Mouse (Mus musculus): ENCODE measurements around the gene Zfp287.
"Not testable (repeated sequence)": the region's sequence is repeated elsewhere in the genome, so short reads cannot be mapped to it uniquely, and the experiment has no call there.

The Zfp287 gene

GRCm38 (mm10) chr11:62731311-62732021 is at the start of gene Zfp287:
TSS of gene Zfp287 (minus strand) at chr11:62731905.
- in situ Hi-C loops (cut with MboI, MseI): no loop called here

GRCm38 (mm10) chr11:62776510-62776909 is 44.8 kb upstream of the Zfp287 start:
- in situ Hi-C loops (cut with MboI, MseI): no loop called here

DNA sequence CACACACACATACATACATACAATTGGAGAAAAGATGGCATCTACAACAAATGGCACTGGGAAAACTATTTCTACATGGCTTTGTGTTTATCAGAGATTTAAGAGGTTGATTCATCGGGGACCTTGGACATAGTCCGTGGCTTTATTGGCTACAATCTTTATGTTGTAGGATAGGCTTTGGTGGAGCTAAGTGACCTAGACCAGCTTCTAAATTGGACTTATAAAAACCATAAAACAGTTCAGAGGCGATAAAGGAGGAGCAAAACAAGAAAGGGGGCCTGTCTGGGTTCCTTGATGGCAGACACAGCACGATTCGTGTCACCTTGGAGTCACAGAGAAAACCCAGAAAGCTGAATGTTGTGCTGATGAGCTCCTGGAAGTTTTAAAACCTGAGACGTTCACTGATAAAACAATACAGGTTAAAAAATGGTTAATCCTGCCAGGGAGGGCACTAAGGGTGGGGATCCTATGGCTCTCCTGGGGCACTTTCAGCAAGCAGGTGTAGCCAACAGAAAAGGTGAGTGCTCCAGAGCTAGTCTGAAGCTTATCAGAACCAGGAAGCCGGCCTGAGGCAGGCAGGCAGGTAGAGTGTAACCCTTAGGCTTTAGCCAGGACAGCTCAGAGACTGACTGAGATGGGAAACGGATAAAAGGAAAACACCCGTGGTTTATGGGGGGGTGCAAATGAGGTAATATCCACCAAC is 29.2 kb upstream of the Zfp287 start:
- in situ Hi-C loops (cut with MboI, MseI): no loop called here

- in situ Hi-C loops (cut with MboI, MseI): loop anchor here (5.0 to 10.0 kb wide), 3 partner anchors 64 to 376 kb away; partner anchors contain the start of genes Trim16 and Tvp23b
These were observed 26.8 kb upstream of the Zfp287 start for GRCm38 (mm10) chr11:62758491-62758890.

GRCm38 (mm10) chr11:62757906-62758305 is 26.2 kb upstream of the Zfp287 start:
- in situ Hi-C loops (cut with MboI, MseI): loop anchor here (5.0 to 10.0 kb wide), 3 partner anchors 64 to 377 kb away; partner anchors contain the start of genes Trim16 and Tvp23b

GRCm38 (mm10) chr11:62757143-62757507 is 25.4 kb upstream of the Zfp287 start:
- in situ Hi-C loops (cut with MboI, MseI): loop anchor here (5.0 to 10.0 kb wide), 3 partner anchors 65 to 378 kb away; partner anchors contain the start of genes Trim16 and Tvp23b

DNA sequence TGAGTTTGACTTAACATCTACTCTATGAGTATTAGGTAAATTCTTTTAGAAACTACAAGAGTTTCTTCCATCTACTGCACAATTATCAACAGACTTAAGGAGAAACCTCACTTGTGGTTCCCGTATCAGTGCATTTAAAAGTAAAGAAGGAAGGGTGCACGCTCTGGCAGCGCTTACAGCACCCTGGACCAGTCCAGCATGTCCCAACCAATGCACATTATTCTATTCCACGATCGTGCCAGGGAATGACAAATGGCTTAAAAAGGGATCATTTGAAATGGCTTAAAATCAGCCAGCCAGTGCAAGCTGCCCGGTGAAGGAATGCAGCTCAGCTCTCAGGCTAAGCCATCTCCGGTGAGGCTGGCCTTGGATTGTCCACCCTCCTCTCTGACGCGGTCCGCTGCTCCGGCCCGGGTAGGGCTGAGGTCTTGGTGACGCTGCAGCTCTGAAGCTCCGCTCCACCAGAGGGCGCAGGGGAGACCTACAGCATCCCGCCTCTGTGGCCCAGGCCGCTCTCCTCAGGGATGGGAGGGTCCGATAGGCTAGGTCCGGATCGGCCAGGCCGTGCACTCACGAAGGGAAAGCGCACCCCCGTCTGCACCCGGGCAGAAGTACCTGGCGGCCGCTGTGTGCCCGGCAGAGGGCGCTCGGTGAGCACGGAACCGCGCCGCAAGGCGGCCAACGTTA is 24.9 kb upstream of the Zfp287 start:
- in situ Hi-C loops (cut with MboI, MseI): loop anchor here (5.0 to 10.0 kb wide), 3 partner anchors 66 to 378 kb away; partner anchors contain the start of genes Trim16 and Tvp23b

DNA sequence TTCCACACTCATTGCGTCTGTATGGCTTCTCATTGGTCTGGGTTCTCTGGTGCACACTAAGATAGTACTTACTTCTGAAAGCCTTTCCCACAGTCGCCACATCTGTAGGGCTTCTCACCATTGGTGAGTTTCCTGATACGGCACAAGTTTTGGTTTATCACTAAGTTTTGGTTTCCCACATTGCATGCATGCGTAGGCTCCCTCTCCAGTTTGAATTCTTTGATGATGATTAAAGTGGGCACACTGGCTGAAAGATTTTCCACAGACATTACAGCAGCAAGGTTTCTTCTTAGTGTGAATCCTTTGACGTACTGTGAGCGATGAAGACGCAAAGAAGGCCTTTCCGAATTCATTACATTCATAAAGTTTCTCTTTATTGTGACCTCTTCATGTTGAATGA is 21.1 kb upstream of the Zfp287 start, which contains the start of gene Gm10428:
TSS of gene Gm10428 (plus strand) at position 321 of the 400 bp plus-strand sequence.
- in situ Hi-C loops (cut with MboI, MseI): loop anchor here (10.0 kb wide), 2 partner anchors 122 to 382 kb away; partner anchors contain the start of gene Tvp23b

DNA sequence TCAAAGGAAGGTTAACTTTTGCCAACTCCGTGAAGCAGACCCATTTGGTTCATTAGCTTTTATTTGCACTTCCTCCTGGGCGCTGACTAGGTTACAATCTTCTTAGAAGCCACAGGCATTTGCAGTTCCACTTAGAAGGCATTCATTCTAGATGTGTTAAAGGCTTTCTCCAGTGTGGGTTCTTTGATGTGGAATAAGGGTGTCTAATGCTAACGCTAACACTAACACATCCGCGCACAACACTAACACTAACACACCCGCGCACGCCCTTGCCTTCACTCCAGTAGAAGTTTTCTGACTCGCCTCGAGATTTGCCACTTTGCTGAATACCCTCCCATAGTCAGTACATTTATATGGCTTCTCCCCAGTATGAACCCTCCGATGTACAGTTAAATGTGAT is 20.5 kb upstream of the Zfp287 start:
- in situ Hi-C loops (cut with MboI, MseI): loop anchor here (10.0 kb wide), 2 partner anchors 123 to 383 kb away; partner anchors contain the start of gene Tvp23b

GRCm38 (mm10) chr11:62749445-62749844 is 17.7 kb upstream of the Zfp287 start:
- in situ Hi-C loops (cut with MboI, MseI): not testable (repeated sequence)

GRCm38 (mm10) chr11:62748062-62748461 is 16.4 kb upstream of the Zfp287 start:
- in situ Hi-C loops (cut with MboI, MseI): no loop called here

- in situ Hi-C loops (cut with MboI, MseI): no loop called here
These were observed 15.5 kb upstream of the Zfp287 start for GRCm38 (mm10) chr11:62747227-62747626.

DNA sequence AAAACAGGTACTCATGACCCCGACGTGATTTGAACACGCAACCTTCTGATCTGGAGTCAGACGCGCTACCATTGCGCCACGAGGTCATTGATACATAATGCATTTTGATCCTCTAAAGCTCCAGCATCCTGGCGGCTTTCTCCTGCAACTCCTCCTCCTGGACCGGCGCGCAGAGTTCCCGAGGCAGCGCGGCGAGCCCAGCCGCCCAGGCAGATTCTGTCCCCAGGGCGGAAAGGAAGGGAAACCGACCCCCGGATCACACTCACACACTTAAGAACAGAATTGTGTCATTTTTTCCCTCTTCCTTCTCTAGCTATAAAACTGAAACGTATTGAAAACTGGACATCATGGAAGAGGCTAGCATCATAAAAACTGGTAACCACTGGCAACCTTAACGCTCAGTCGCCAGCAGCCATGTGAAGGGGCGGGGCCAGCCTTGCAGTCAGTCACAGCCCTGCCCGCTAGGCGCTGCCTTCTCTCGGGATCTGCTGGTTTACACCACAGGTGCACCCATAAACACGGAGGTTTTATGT is 14.4 kb upstream of the Zfp287 start:
- in situ Hi-C loops (cut with MboI, MseI): no loop called here

DNA sequence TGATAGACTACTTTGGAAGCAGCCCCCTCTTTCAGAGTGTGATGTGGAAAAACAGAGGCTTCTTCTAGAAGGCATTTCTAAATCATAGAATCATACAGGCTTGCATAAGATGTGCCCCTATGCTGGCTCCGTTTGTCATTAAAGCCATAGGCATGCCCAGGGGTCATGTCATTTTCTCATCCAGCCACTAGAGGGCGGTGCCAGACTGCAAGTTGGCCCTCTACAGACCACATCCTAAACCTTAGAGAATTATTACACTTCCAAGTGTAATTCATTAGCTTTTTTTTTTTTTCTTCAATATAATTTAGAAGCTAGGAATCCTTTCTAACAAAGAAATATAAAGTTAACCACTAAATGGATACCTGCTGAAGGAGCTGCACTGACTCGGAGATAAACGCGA is 12.4 kb upstream of the Zfp287 start:
- in situ Hi-C loops (cut with MboI, MseI): no loop called here

GRCm38 (mm10) chr11:62742261-62742957 is 10.7 kb upstream of the Zfp287 start:
- in situ Hi-C loops (cut with MboI, MseI): no loop called here

- in situ Hi-C loops (cut with MboI, MseI): no loop called here
These were observed 9.5 kb upstream of the Zfp287 start for GRCm38 (mm10) chr11:62741186-62741585.

GRCm38 (mm10) chr11:62732665-62733064 is 960 bp upstream of the Zfp287 start:
- in situ Hi-C loops (cut with MboI, MseI): no loop called here

GRCm38 (mm10) chr11:62732022-62732387 is 300 bp upstream of the Zfp287 start:
- in situ Hi-C loops (cut with MboI, MseI): no loop called here

- in situ Hi-C loops (cut with MboI, MseI): no loop called here
These were observed 3.4 kb downstream of the Zfp287 start for GRCm38 (mm10) chr11:62728276-62728675.

DNA sequence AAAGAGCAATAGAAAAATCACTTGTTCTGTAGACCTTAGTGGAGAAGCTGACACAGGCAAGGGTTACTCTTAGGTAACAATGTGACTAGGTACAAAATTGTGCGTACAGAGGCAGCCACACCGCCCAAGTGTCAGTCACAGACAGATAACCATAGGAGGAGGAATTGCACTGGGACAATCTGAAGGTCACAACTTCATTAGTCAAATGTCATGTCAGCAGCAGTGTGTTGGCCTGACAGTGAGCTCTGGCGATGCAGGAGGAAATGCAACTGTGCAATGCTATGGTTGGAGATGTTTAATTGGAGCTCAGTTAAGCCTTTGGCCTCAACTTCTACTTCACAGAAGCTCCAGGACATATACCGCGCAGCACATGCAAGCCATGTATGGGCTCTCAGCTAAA is 21.0 kb downstream of the Zfp287 start:
- in situ Hi-C loops (cut with MboI, MseI): no loop called here

GRCm38 (mm10) chr11:62708252-62708651 is 23.5 kb downstream of the Zfp287 start:
- in situ Hi-C loops (cut with MboI, MseI): no loop called here
